Mouse (Mus musculus) lung, postnatal 0 days (tissue): Measurements from ENCODE around the gene Hist1h2ag. TPM values are rescaled to one million over a fixed set of nuclear protein-coding genes. Genes with fewer than 3 reads are reported as not detected.
"Not testable (repeated sequence)": the region's sequence is repeated elsewhere in the genome, so short reads cannot be mapped to it uniquely, and the experiment has no call there.

Experiments
- ATAC-seq: fragments of 200-750 bp; cut with Nextera tagmentation; 2 replicates; pipeline ENCODE4 v1.8.0; 2017; ENCODE audit warnings: moderate library complexity
- DNase-seq: peaks from one replicate; pipeline ENCODE4 v3.0.0-alpha.2; 2016; ENCODE audit warnings: low spot score
- H3K27ac ChIP-seq: fragments of 300-500 bp; sonication (generic); 2 replicates; pipeline ENCODE4 v1.5.1; 2014; ENCODE audit warnings: antibody characterized with exemption, mild to moderate bottlenecking, low read length, mixed read lengths
- H3K27me3 ChIP-seq: fragments of 300-500 bp; sonication (generic); replicated peaks from 2 replicates; pipeline ENCODE4 v1.6.1; 2014; ENCODE audit warnings: low read length, mixed read lengths; ENCODE audit not compliant: insufficient read depth
- H3K36me3 ChIP-seq: fragments of 300-500 bp; sonication (generic); 2 replicates; pipeline ENCODE4 v1.6.1; 2014; ENCODE audit warnings: low read length, mixed read lengths; ENCODE audit not compliant: insufficient read depth
- H3K4me1 ChIP-seq: fragments of 300-500 bp; sonication (generic); 2 replicates; pipeline ENCODE4 v1.6.1; 2014; ENCODE audit warnings: antibody characterized with exemption, low read depth, low read length, mixed read lengths; ENCODE audit not compliant: insufficient read depth
- H3K4me2 ChIP-seq: fragments of 300-500 bp; sonication (generic); replicated peaks from 2 replicates; pipeline ENCODE4 v1.6.1; 2014; ENCODE audit warnings: low read depth, mild to moderate bottlenecking, low read length, moderate library complexity, mixed read lengths
- H3K4me3 ChIP-seq: fragments of 300-500 bp; sonication (generic); 2 replicates; pipeline ENCODE4 v1.5.1; 2014; ENCODE audit warnings: low read depth, low read length
- H3K9ac ChIP-seq: fragments of 300-500 bp; sonication (generic); replicated peaks from 2 replicates; pipeline ENCODE4 v1.6.1; 2014; ENCODE audit warnings: low read depth, mild to moderate bottlenecking
- H3K9me3 ChIP-seq: fragments of 300-500 bp; sonication (generic); 2 replicates; pipeline ENCODE4 v1.6.1; 2016; ENCODE audit warnings: low read length, mixed read lengths
- CTCF ChIP-seq: IDR thresholded peaks from 2 replicates; pipeline ENCODE4 v1.5.1; 2016; ENCODE audit warnings: antibody characterized with exemption, mild to moderate bottlenecking
- EP300 ChIP-seq: IDR thresholded peaks from 2 replicates; pipeline ENCODE4 v1.6.1; 2016; ENCODE audit warnings: antibody characterized with exemption, mild to moderate bottlenecking, control low read depth
- WGBS: fragments of 180-500 bp; shearing (Covaris S2); extraction: QIAGEN DNeasy Blood & Tissue Kit; methylation state at CpG from one replicate; pipeline ENCODE4 v1.1.7; 2014; 5-methylcytosine and 5-hydroxymethylcytosine counted together
- polyA plus RNA-seq: library from polyadenylated mRNA; unstranded; fragments of >200 nt; fragmentation: Nextera tagmentation; extraction: Ambion mirVana; gene quantifications from 2 replicates; pipeline ENCODE4 v1.2.1, GENCODE M21; 2015

The Hist1h2ag gene
- polyA plus RNA-seq, 1 experiment from 2014 or later: 2.7 TPM

DNA sequence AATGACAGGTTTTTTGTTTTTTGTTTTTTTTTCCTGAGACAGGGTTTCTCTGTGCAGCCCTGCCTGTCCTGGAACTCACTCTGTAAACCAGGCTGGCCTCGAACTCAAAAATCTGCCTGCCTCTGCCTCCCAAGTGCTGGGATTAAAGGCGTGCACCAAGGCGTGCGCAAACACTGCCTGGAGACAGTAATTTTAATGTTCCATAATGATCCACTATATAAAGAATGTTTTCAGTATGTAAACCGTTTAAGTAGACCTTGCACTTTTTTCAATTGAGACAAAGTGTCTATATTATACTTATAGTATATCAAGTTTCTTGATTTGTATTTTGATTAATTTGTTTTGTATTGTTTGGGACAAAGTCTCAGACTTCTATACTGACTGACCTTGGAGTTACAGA is 3.4 kb downstream of the Hist1h2ag start:
- peaks cover 8% of the 10 kb centered on the region; the same call in 1 of the 2 replicates for H3K4me1 ChIP-seq
- H3K27ac ChIP-seq: no peak overlapping the region
- H3K4me2 ChIP-seq: no peak overlapping the region
- no peaks in the 10 kb centered on the region for H3K36me3 ChIP-seq
- DNase-seq (no peak), ATAC-seq (no peak)
- TF ChIP-seq EP300 (no peak), CTCF (no peak)
- H3K9me3 ChIP-seq: no peaks in the 10 kb centered on the region
- H3K27me3 ChIP-seq: no peaks in the 10 kb centered on the region
- WGBS: 61% methylated on average over 5 of the region's 5 CpGs
- H3K9ac ChIP-seq: no peak overlapping the region
- H3K4me3 ChIP-seq: no peak overlapping the region

DNA sequence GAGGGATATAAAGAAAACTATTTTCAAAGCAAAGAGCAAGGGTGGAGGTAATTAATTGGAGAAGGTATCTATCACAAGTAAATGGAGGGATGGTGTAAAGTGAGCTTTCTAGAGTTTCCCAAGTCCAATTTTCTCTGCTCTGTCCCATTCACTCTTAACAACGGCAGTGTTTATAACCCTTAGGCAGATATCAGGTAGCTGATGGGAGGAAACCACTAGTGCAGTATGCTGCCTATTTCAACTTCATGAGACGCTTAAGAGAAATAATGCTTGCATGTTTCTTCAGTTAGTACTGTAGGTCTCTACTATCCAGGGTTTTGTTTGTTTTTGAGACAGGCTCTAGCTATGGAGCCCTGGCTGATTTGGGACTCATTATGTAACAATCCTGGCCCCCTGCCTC is 5.3 kb downstream of the Hist1h2ag start:
- H3K9ac ChIP-seq: no peak overlapping the region
- TF ChIP-seq EP300 (no peak), CTCF (no peak)
- peaks cover 8% of the 10 kb centered on the region; the same call in 1 of the 2 replicates for H3K4me1 ChIP-seq
- H3K36me3 ChIP-seq: no peaks in the 10 kb centered on the region
- no peak for ATAC-seq
- no peaks in the 10 kb centered on the region for H3K9me3 ChIP-seq
- DNase-seq: no peak
- no peak overlapping the region for H3K4me3 ChIP-seq
- WGBS: 62% methylated on average over 2 of the region's 2 CpGs
- H3K4me2 ChIP-seq: no peak overlapping the region
- H3K27me3 ChIP-seq: no peaks in the 10 kb centered on the region
- H3K27ac ChIP-seq: no peak overlapping the region

DNA sequence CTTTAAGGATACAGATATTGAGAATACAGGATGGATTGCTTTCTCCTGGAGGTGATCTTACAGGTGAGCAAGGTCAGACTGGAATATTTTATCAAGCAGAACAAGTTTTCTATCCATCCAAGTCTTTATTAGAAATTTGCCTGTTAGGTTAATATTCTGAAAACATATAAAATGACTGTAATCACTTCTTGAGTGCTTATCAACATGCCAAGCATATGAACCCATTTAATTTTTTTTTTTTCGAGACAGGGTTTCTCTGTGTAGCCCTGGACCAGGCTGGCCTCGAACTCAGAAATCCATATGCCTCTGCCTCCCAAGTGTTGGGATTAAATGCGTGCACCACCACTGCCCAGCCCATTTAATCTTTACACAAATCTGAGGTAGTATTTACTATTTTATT is 5.8 kb downstream of the Hist1h2ag start:
- Histone ChIP-seq H3K9me3 (no peaks in the 10 kb centered on the region), H3K4me2 (no peak overlapping the region), H3K4me3 (no peak overlapping the region), H3K9ac (no peak overlapping the region), H3K4me1 (peaks cover 8% of the 10 kb centered on the region; the same call in 1 of the 2 replicates), H3K36me3 (no peaks in the 10 kb centered on the region), H3K27me3 (no peaks in the 10 kb centered on the region), H3K27ac (no peak overlapping the region)
- TF ChIP-seq CTCF (no peak), EP300 (no peak)
- no peak for DNase-seq
- 55% methylated on average over 3 of the region's 3 CpGs for WGBS
- no peak for ATAC-seq

DNA sequence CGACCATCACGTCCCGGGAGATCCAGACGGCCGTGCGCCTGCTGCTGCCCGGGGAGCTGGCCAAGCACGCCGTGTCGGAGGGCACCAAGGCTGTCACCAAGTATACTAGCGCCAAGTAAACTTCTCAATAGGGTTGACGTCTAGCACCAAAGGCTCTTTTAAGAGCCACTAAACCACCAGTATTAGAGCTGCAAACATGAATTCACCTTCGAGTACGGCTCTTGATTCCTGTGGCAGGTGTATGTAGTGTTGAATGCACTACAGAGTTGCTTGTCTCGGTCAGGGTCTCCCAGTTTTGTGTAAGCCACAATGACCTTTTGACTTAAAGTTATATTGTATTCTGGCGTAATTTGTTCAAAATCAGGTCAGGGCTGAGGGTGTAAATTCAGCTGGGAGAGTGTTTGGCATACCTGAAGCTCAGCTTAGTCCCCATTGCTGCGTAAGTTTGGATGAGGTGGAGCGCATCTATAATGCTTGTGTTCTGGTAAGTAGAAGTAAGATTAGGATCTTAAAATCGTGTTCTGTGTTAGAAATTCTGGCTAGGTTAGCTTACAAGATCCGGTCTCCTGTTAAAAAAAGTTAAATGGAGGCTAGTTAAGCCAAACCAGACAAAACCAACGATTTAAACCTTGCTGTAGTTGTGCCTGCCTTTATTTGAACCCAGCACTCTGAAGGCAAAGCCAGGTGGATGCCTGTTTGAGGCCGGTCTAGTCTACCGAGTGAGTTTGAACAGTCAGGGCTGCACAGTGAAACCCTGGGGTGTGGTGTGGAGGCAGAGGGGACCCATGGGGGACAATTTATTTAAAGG is 6.4 kb downstream of the Hist1h2ag start:
- peak overlapping the region; percentile 15 for H3K4me3 ChIP-seq
- DNase-seq: no peak
- no peaks in the 10 kb centered on the region for H3K36me3 ChIP-seq
- H3K9me3 ChIP-seq: no peaks in the 10 kb centered on the region
- H3K4me2 ChIP-seq: peak overlapping the region; percentile 53
- 3% methylated on average over 17 of the region's 23 CpGs for WGBS
- no peak for TF ChIP-seq EP300
- TF ChIP-seq CTCF: no peak
- no peak overlapping the region for H3K9ac ChIP-seq
- H3K27me3 ChIP-seq: no peaks in the 10 kb centered on the region
- H3K4me1 ChIP-seq: peaks cover 8% of the 10 kb centered on the region; the same call in 1 of the 2 replicates
- ATAC-seq: peak; percentile 12; the same call in 1 of the 2 replicates
- H3K27ac ChIP-seq: no peak overlapping the region

DNA sequence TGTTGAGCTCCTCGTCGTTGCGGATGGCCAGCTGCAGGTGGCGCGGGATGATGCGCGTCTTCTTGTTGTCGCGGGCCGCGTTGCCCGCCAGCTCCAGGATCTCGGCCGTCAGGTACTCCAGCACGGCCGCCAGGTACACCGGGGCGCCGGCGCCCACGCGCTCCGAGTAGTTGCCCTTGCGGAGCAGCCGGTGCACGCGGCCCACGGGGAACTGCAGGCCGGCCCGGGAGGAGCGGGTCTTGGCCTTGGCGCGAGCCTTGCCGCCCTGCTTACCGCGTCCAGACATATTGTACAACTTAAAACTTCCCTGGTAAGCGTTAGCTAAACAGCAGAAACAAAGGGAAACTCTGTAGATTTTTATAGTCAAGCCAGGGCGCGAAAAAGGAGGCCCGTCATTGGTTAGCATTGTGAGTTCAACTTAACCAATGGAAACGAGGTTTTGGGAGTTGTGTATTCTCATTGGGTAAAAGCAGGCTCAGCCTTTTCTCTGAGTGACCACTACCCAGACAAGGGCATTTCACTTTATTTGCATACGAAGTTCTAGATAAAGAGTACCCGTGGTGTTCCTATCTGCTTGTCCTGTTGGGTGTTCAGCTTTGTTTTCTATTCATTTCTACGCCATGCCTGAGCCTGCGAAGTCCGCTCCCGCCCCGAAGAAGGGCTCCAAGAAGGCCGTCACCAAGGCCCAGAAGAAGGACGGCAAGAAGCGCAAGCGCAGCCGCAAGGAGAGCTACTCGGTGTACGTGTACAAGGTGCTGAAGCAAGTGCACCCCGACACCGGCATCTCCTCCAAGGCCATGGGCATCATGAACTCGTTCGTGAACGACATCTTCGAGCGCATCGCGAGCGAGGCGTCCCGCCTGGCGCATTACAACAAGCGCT is 7.2 kb downstream of the Hist1h2ag start, which contains the start of the genes Hist1h2ah and Hist1h2bk:
TSS of gene Hist1h2ah (minus strand) at position 302 of the 882 bp plus-strand sequence.
TSS of gene Hist1h2bk (plus strand) at position 604 of the 882 bp plus-strand sequence.
- under 1% methylated on average over 20 of the region's 69 CpGs for WGBS
- not testable (repeated sequence) for H3K36me3 ChIP-seq, H3K27me3 ChIP-seq, H3K27ac ChIP-seq, H3K4me1 ChIP-seq, H3K9ac ChIP-seq, H3K9me3 ChIP-seq
- TF ChIP-seq CTCF: peak; percentile 6; the same call in 1 of the 2 replicates
- TF ChIP-seq EP300: peak; percentile 34; the same call in 1 of the 2 replicates
- ATAC-seq (peak; percentile 99), DNase-seq (peak; percentile 98)
- peak within 1 kb of the TSS; percentile 53 for H3K4me2 ChIP-seq
- peak within 1 kb of the TSS; percentile 33 for H3K4me3 ChIP-seq
